Mouse (Mus musculus): ENCODE measurements around the gene Tnfsfm13.
"Not testable (repeated sequence)": the region's sequence is repeated elsewhere in the genome, so short reads cannot be mapped to it uniquely, and the experiment has no call there.

Gene Tnfsfm13

DNA sequence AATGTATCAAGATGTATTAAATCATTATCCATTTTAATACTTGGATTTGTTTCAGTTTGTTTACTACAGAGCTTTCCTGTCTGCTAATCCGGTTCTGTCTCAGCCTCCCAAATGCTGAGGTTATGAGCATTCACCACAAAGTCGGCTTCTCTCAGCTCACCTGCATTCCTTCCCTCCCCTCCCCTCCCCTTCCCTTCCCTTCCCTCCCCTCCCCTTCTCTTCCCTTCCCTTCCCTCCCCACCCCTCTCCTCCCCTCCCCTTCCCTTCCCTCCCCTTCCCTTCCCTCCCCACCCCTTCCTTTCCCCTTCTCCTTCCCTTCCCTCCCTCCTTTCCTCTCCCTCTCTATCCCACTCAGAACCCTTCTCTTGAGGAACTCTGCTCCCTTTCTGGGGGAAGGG, 8.7 kb upstream of the Tnfsfm13 start:
- DNase-seq (ENCODE audit: low spot score in 2 of 2), result no peak

DNA sequence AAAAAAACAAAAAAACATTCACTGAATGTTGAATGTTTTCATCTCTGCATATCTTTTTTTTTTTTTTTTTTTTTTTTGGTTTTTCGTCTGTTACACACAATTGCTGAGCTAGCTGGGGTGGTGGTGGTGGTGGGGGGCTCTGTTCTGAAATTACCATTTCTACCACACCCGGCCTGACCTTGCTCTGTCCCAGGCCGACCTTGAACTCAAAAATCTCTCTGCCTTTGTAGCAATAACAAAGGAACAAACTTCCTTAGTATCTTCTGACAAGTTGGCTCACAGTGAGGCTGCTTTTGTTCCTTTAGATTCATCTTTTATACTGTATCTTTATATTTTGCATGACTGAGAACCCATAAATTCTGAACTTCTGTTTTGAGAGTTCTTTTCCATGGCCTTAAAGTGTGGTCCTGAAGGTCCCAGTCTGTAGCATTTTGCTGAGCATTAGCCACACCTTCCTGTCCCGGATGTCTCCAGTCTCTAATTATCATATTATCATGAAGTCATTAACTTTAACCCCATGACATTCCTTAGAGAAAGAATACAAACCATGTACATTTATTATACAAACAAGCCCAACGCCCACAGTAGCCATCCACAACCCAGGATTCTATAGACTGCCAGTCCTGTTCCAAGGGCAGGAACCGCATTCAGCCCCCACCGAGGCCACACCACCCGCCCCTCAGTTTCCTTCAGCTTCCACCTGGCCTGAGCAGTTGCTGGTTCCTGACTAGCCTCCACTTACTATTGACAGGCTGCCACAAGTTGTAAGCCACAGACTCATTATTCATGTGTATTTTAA, 8.1 kb upstream of the Tnfsfm13 start:
- no peak for DNase-seq (ENCODE audit: low spot score in 2 of 2)

DNA sequence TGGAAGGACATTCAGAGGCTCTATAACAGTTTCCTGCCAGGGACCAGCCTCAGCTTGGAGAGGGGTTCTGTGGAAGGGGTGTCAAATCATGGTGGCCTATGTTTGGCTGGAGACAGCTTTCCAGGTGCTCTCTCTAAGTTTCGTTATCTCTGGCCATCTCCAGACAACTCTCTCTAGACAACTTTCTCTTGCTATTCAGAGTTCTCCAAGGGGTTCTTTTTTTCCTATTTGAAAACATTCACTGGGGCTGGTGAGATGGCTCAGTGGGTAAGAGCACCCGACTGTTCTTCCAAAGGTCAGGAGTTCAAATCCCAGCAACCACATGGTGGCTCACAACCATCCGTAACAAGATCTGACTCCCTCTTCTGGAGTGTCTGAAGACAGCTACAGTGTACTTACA, 7.5 kb upstream of the Tnfsfm13 start:
- not testable (repeated sequence) for DNase-seq (ENCODE audit: low spot score in 2 of 2)

DNA sequence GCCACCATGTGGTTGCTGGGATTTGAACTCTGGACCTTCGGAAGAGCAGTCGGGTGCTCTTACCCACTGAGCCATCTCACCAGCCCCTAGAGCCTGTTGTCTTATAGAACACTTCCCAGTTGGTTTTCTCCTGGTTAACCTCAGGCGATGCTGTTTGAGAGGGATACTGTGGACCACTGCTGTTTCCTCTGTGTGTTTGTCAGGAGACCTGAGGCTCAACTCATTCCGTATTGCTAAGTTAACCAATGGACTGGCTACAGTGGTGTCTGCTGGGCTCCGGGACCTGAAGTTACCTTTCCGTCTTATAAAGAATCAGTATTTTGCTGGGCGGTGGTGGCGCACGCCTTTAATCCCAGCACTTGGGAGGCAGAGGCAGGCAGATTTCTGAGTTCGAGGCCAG, 7.0 kb upstream of the Tnfsfm13 start:
- DNase-seq (ENCODE audit: low spot score in 2 of 2), result not testable (repeated sequence)

DNA sequence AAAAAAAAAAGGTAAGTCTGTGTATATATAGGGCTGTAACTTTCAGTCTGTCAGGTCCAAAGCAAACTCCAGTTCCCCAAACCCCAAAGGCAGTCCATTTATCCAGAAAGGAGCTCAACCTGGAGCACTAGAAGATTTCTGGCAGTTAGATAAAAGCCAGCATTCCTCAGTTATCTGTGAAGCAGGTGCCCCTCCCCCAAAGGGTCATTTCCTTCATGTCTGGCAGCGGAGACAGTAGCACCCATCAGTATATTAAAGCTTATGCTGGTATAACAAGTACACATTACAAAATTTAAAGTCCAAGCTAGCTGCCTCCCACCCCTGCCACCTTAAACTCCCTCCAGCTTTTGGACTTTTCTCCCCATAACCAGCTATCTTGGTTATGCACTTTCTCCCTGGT, 3.7 kb upstream of the Tnfsfm13 start:
- no peak for DNase-seq (ENCODE audit: low spot score in 2 of 2)

DNA sequence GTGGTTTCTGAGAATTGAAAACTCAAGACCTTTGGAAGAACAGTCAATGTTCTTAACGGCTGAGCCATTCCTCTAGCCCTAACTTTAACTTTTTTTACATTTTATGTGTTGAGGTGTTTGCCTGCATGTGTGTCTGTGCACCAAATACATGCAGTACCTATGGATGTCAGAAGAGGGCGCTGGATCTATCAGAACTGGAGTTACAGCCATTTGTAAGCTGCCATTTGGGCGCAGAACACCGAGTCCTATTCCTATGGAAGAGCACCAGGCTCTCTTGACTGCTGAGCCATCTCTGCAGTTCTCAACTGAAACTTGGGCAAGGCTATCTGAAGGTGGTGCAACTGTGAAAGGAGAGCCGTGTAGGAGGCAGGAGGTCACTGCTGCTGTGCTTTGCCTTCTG, 2.7 kb upstream of the Tnfsfm13 start:
- no peak for DNase-seq (ENCODE audit: low spot score in 2 of 2)

DNA sequence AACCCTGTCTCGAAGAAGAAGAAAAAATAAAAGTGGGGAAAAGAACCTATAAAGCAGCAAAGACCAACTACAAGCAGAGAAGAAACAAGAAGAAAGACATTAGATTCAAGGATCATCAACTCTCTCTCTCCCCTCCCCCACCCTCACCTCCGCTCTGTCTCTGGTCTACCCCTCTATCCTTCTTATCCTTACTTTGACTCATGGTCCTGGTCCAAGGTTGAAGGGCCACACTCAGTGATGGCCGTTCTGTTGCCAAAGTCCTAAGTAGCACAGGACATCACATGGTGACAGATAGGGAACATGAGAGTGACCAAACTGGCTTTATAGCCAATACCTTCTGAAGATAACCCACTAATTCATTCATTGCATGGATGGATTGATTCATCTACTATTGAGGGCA, 1.5 kb upstream of the Tnfsfm13 start:
- DNase-seq (ENCODE audit: low spot score in 2 of 2), result no peak

DNA sequence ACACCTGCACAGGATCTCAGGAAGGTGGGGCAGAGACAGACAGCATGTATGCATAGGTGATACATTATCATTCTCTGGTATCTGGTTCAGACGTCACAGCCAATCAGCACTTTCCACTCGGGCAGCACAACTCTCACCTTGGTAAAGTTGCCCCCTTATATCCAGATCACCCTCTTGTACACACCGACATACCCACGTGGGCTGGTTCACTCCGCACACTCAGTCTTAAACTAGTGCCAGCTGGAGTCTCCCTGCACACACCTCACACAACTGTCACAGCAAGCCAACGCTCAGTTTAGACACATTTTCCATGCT, 895 bp downstream of the Tnfsfm13 start:
- DNase-seq (ENCODE audit: low spot score in 2 of 2), result no peak

DNA sequence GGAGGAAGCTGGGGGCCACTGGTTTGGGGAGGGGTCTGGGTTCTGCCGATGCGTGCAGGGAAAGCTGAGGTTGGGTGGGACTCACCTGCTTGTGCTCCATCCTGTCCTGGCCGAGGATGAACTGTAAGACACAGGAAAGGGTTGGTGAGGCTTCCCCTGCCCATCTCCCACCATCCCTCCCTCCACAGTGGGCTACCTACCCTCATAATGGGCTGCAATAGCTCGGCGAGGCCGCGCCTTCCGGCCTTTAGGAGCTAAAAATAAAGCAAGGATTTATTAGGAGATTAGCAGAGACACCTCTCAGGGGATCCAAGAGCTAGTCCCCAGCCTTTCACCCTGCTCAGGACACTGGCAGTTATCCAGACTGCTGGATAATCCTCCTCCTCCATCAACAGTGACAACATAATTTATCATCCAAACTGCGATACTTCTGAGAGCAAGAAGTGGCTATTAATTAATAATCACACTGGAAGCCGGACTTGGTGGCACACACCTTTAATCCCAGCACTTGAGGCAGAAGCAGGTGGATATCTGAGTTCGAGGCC, 2.4 kb downstream of the Tnfsfm13 start:
- no peak for DNase-seq (ENCODE audit: low spot score in 2 of 2)

DNA sequence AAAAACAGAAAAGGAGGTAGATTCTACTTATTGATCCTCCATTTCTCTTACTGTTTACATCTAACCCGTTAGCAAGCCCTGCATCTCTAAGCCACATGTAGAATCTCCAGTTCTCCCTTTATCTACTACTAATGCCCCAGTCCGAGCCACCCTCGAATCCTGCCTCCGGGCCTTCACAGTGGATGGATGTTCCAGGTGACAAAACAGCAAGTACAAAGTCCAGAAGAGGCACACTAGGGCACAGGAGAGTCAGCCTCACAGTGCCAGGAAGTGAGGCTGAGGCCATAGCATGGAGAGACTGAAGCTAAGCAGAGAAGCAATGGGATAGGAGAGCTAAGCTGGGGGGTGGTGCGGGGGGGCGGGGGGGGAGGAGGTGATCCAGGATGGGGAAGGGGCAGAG, 3.0 kb downstream of the Tnfsfm13 start:
- DNase-seq (ENCODE audit: low spot score in 2 of 2), result no peak

DNA sequence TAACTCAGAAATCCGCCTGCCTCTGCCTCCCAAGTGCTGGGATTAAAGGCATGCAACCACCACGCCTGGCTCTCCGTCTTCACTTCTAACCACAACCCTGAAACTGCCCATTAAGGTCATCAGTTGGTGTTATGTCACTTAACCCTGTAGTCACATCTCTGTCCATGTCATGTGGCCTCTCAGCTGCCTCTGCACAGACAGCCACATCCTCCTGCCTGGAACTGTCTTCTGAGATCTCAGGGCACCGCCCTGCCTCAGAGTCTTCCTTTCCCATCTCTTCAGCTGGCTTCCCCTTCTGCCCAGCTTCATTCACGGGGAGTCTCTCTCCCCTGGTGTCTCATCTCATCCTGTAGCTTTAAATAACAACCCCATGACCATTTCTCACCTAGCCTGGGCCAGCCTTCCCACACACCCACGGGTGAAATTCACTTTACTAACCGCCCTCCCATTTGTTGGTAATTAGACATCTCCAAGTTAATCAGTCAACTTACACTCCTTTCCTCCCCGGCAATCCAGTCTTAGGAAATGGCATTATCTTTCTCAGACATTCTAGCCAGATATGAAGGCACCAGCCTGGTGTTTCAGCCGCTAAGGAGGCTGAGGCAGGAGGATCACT, 3.6 kb downstream of the Tnfsfm13 start:
- no peak for DNase-seq (ENCODE audit: low spot score in 2 of 2)

DNA sequence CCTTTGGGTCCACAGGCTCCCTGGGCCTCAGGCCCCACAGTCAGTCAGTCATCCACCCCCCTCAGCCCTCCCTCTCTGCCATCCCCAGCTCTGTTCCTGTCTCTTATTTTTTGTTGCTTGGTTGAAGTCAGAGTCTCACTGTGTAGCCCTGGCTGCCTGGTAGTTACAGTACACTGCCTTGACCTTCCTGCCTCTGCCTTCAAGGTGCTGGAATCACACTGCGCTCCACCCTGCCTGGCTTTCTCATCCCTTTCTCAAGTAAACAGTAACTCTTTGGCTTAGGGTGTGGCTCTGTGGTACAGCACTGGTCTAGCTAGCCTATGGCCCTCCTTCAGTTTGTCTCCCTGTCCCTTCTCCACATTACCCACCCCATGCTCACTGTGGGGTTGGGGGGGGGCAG, 6.0 kb downstream of the Tnfsfm13 start:
- no peak for DNase-seq (ENCODE audit: low spot score in 2 of 2)

DNA sequence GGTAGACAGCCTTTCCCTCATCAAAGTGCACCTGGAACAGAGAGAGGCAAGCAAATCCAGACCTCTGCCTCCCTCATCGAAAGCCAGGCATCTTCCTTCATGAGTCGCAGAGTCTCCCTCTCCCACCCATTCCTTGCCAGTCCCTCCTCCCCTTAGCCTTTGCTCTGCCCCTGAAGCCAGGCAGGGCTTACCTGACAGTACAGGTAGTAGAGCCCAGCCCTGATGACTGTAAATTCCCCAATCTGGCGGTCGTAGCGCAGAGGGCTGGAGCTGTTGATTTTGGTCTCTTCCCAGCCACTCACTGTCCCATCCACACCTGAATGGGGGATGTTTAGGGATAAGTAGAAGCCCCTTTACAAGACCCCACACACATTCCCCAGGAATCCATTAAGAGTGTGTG, 8.8 kb downstream of the Tnfsfm13 start:
- no peak for DNase-seq (ENCODE audit: low spot score in 2 of 2)

DNA sequence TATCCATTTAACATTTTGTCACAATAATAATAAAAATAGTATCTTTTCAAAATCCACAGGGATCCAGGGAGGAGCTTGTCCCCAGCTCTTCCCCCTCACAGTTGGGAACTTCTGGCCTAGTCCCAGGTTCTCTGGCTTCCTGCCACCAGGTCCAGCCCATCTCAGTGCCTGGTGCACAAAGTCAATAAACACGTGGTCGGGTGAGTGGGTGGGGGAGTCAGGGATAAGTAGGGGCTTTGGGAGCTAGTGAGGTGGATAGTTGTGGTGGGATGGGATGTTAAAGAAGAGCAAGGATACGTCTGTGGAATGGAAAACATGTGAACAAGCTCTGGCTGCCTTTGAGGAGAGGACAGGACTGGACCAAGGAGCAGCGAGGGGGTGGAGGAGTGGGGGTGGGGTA, 9.5 kb downstream of the Tnfsfm13 start:
- peak; percentile 83 for DNase-seq (ENCODE audit: low spot score in 2 of 2)

DNA sequence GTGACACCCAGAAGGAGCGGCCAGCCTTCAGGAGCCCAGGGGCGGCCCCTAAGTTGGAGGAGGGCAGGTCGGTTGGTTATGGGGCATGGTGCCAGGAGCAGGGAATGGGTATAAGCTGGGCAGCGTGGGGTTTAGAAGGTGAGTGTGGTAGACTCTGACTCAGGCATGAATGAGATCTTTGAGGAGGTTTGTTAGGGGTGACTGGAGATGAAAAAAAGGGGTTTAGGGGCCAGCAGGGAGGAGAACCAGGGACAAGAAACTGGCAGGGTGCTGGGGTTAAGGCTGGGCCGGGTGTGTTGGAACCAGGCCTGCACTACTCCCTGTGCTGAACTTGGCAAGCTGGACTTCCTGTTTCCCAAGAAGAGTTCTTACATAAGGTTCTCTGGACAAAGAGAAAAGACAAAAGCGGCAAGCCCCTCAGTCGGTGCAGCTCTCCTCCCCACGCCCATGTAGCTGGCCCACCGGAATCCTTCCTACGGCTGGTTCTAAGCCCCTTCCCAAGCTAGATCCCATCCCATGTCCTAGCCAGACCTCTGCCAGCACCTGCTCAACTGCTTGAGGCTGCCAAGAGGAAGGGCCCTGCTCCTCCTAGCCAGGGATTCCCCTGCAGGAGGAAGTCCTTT, 10.3 kb downstream of the Tnfsfm13 start, which contains the start of gene Tnfsf13:
TSS of gene Tnfsf13 (minus strand) at position 259 of the 623 bp plus-strand sequence.
- DNase-seq (ENCODE audit: low spot score in 2 of 2), result peak; percentile 95 to 96

DNA sequence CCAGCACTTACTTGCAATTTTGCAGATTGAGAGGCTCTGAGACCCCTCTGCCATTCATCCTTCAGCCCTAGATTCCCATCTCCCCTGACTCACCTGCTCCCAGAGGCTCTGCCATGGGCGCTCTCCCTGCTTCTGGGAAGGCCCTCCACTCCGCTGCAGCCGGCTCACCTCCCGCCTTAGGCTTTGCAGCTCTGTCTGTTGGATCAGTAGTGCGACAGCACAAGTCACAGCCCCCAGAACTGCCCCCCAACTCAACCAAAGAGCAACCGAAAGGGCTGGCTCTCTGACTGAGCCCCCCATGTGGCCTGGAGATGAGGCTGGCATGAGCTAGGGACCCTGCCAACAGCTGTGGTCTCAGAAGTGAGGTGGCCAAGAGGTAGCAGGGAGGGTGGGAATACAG, 11.0 kb downstream of the Tnfsfm13 start:
- no peak for DNase-seq (ENCODE audit: low spot score in 2 of 2)

DNA sequence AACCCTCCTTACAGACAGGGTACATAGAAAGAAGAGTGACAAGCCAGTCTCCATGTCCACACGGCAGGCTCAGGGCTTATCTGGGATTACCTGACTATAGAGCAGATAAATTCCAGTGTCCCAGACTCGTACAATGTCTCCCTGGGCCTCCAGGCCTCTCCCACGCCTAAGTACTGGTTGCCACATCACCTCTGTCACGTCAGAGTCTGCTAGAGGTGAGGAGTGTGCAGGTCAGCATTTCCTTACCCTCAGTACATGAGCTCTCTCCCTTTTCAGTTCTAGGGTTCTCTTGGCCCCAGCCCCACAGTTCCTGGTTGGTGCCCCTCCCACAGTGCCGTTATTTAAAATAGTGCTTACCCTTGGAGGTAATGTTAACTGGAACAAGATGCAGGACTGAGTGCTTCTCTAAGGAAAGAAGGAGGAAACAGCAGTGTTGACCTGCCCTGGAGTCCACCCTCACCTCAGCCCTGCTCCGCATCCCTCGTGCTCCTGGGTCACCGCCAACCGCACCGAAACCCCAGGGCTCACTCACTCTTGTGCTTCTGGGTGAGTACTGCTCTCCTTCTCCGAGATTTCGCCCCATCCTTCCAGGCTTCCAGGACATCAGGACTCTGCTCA, 11.7 kb downstream of the Tnfsfm13 start:
- no peak for DNase-seq (ENCODE audit: low spot score in 2 of 2)

DNA sequence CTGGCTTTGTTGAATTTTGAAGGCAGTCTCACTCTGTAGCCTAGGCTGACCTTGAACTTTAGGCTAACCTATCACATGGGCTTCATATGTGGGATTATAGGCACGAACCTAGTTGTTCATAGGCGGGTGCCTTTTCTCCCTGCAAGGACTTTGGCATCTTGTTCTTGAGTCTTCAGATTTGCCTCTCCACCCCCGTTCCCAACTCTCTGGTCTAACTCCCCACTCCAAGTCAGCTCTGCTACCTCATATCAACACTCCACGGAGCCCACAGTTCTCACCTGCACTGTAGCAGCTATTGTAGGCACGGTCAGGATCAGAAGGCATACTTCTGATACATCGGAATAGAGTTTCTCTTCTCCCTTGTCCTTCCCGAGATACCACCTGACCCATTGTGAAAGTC, 12.3 kb downstream of the Tnfsfm13 start:
- DNase-seq (ENCODE audit: low spot score in 2 of 2), result no peak

DNA sequence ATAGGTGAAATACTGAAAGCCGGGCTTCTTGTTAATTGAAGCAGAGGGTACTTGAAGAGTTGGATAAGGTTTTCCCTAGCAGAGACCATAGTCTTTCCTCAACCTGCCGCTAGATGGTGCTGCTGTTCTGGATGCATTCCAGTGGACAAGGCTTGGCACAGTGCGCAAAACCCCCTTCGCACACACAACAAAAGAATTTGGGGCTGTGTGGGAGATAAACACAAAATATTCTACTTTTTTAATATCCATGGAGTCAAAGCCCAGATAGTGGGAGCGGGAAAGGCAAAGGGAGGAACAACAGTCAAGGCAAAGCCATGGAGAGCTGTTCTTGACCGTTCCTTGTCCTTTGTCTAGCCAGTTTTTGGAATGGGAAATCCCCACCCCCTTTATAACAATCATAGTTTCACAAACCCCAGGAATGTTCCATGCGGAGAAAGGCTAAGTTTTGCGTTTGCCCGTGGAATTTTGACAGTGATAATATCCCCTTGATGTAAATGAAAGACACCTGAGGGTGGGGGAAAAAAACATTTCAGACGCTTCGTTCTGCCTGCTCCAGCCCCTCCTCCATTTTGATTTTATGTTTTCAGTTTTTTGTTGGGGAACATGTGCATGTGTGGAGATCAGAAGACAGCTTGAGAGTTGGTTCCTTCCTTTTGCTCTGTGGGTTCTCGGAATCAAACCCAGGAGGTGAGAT, 12.9 kb downstream of the Tnfsfm13 start:
- peak; percentile 79 to 89 for DNase-seq (ENCODE audit: low spot score in 2 of 2)

DNA sequence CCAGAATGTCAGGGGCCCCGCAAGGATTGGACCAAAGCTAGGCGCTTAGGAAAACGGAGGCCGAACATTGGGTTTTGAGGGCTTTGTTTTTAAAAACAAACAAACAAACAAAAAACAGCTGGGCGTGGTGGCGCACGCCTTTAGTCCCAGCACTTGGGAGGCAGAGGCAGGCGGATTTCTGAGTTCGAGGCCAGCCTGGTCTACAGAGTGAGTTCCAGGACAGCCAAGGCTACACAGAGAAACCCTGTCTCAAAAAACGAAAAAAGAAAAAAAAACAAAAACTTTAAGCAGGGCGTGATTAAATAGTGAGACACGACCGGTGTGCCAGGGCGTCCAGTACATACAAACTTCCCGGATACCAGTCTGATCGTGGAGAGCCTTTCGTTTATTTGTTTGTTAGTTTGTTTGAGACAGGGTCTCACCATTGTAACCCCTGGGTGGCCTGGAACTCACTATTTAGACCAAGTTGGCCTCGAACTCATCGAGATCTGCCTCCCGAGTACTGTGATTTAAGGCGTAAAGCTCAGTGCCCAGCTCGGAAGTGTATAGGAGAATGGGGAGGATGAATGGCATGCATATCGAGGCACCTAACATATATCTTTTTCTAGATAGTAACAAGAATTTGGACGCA, 13.6 kb downstream of the Tnfsfm13 start:
- no peak for DNase-seq (ENCODE audit: low spot score in 2 of 2)
